Mouse (Mus musculus) lung, embryonic 14.5 days (tissue): Measurements from ENCODE around the gene Gm10718. TPM values are rescaled to one million over a fixed set of nuclear protein-coding genes. Genes with fewer than 3 reads are reported as not detected.
"Not testable (repeated sequence)": the region's sequence is repeated elsewhere in the genome, so short reads cannot be mapped to it uniquely, and the experiment has no call there.

Experiments
- ATAC-seq: fragments of 200-750 bp; cut with Nextera tagmentation; 2 replicates; pipeline ENCODE4 v1.8.0; 2017; ENCODE audit warnings: mild to moderate bottlenecking, moderate TSS enrichment, moderate library complexity; ENCODE audit not compliant: insufficient read depth
- DNase-seq: peaks from one replicate; pipeline ENCODE4 v3.0.0-alpha.2; 2015
- H3K27ac ChIP-seq: fragments of 300-500 bp; sonication (generic); 2 replicates; pipeline ENCODE4 v1.5.1; 2014; ENCODE audit warnings: low read depth, mild to moderate bottlenecking, moderate library complexity
- H3K27me3 ChIP-seq: fragments of 300-500 bp; sonication (generic); 2 replicates; pipeline ENCODE4 v1.6.1; 2014; ENCODE audit warnings: low read length, control low read depth; ENCODE audit not compliant: insufficient read depth
- H3K36me3 ChIP-seq: fragments of 300-500 bp; sonication (generic); 2 replicates; pipeline ENCODE4 v1.6.1; 2014; ENCODE audit warnings: control low read depth; ENCODE audit not compliant: insufficient read depth
- H3K4me1 ChIP-seq: fragments of 300-500 bp; sonication (generic); 2 replicates; pipeline ENCODE4 v1.6.1; 2014; ENCODE audit warnings: antibody characterized with exemption, control low read depth; ENCODE audit not compliant: insufficient read depth
- H3K4me2 ChIP-seq: fragments of 300-500 bp; sonication (generic); 2 replicates; pipeline ENCODE4 v1.6.1; 2014; ENCODE audit warnings: mild to moderate bottlenecking
- H3K4me3 ChIP-seq: fragments of 300-500 bp; sonication (generic); 2 replicates; pipeline ENCODE4 v1.5.1; 2014; ENCODE audit warnings: low read depth, low read length
- H3K9ac ChIP-seq: fragments of 300-500 bp; sonication (generic); 2 replicates; pipeline ENCODE4 v1.6.1; 2014
- H3K9me3 ChIP-seq: fragments of 300-500 bp; sonication (generic); 2 replicates; pipeline ENCODE4 v1.6.1; 2016; ENCODE audit warnings: low read depth, low read length, control low read depth
- WGBS: fragments of 180-500 bp; shearing (Covaris S2); extraction: QIAGEN DNeasy Blood & Tissue Kit; methylation state at CpG from one replicate; pipeline ENCODE4 v1.1.7; 2014; 5-methylcytosine and 5-hydroxymethylcytosine counted together
- polyA plus RNA-seq: library from polyadenylated mRNA; unstranded; fragments of >200 nt; fragmentation: Nextera tagmentation; extraction: Ambion mirVana; gene quantifications from 2 replicates; pipeline ENCODE4 v1.2.1, GENCODE M21; 2014

Gm10718 gene
- polyA plus RNA-seq = 0.38 TPM in 1 of 2 replicates, not detected in the other

GRCm38 (mm10) chr9:3023312-3023984, at the start of gene Gm10718:
Gene Gm10718 (plus strand): TSS chr9:3023547.
- not testable (repeated sequence) for H3K9me3 ChIP-seq, ATAC-seq, H3K4me2 ChIP-seq, H3K27ac ChIP-seq, H3K4me3 ChIP-seq, H3K27me3 ChIP-seq, H3K4me1 ChIP-seq, H3K9ac ChIP-seq, DNase-seq, H3K36me3 ChIP-seq
- WGBS = 73% methylated on average over 9 of the region's 13 CpGs

GRCm38 (mm10) chr9:3000445-3000972, 22.8 kb upstream of the Gm10718 start, which contains the start of gene Gm10722:
Gene Gm10722 (plus strand): TSS chr9:3000922.
- DNase-seq = peak; percentile 55
- WGBS = 70% methylated on average over 12 of the region's 12 CpGs
- H3K36me3 ChIP-seq, H3K4me1 ChIP-seq, H3K4me3 ChIP-seq, H3K27me3 ChIP-seq, H3K9me3 ChIP-seq, ATAC-seq, H3K4me2 ChIP-seq, H3K9ac ChIP-seq, H3K27ac ChIP-seq: not testable (repeated sequence)

DNA sequence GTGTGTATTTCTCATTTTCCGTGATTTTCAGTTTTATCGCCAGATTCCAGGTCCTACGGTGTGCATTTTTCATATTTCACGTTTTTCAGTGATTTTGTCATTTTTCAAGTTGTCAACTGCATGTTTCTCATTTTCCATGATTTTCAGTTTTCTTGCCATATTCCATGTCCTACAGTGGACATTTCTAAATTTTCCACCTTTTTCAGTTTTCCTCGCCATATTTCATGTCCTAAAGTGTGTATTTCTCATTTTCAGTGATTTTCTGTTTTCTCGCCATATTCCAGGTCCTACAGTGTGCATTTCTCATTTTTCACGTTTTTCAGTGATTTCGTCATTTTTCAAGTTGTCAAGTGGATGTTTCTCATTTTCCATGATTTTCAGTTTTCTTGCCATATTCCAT, 22.3 kb upstream of the Gm10718 start:
- 64% methylated on average over 8 of the region's 8 CpGs for WGBS

GRCm38 (mm10) chr9:3001948-3002659, 21.2 kb upstream of the Gm10718 start:
- H3K9me3 ChIP-seq, H3K36me3 ChIP-seq, H3K9ac ChIP-seq, H3K27ac ChIP-seq, H3K4me2 ChIP-seq, H3K27me3 ChIP-seq, H3K4me1 ChIP-seq, H3K4me3 ChIP-seq: not testable (repeated sequence)
- ATAC-seq = peak; percentile 87
- 58% methylated on average over 8 of the region's 11 CpGs for WGBS
- DNase-seq = peak; percentile 53

More for the DNA sequence above, 22.3 kb upstream of the Gm10718 start:
- not testable (repeated sequence) for H3K27ac ChIP-seq, H3K27me3 ChIP-seq, H3K9me3 ChIP-seq, H3K9ac ChIP-seq, H3K4me1 ChIP-seq, H3K36me3 ChIP-seq, DNase-seq, H3K4me2 ChIP-seq, H3K4me3 ChIP-seq, ATAC-seq

GRCm38 (mm10) chr9:3002794-3003396, 20.5 kb upstream of the Gm10718 start, which contains the start of gene Gm11168:
Gene Gm11168 (plus strand): TSS chr9:3003346.
- ATAC-seq, H3K4me1 ChIP-seq: not testable (repeated sequence)
- WGBS = 66% methylated on average over 6 of the region's 14 CpGs

DNA sequence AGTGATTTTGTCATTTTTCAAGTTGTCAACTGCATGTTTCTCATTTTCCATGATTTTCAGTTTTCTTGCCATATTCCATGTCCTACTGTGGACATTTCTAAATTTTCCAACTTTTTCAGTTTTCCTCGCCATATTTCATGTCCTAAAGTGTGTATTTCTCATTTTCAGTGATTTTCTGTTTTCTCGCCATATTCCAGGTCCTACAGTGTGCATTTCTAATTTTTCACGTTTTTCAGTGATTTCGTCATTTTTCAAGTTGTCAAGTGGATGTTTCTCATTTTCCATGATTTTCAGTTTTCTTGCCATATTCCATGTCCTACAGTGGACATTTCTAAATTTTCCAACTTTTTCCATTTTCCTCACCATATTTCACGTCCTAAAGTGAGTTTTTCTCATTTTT, 17.2 kb upstream of the Gm10718 start:
- ATAC-seq, DNase-seq, H3K4me1 ChIP-seq, H3K27me3 ChIP-seq, H3K36me3 ChIP-seq, H3K4me2 ChIP-seq, H3K9me3 ChIP-seq, H3K9ac ChIP-seq, H3K27ac ChIP-seq, H3K4me3 ChIP-seq: not testable (repeated sequence)
- 80% methylated on average over 1 of the region's 5 CpGs for WGBS

More at GRCm38 (mm10) chr9:3002794-3003396, 20.5 kb upstream of the Gm10718 start, which contains the start of gene Gm11168:
- H3K9me3 ChIP-seq, H3K27me3 ChIP-seq, H3K4me3 ChIP-seq, H3K27ac ChIP-seq, H3K4me2 ChIP-seq, H3K9ac ChIP-seq, H3K36me3 ChIP-seq, DNase-seq: not testable (repeated sequence)

DNA sequence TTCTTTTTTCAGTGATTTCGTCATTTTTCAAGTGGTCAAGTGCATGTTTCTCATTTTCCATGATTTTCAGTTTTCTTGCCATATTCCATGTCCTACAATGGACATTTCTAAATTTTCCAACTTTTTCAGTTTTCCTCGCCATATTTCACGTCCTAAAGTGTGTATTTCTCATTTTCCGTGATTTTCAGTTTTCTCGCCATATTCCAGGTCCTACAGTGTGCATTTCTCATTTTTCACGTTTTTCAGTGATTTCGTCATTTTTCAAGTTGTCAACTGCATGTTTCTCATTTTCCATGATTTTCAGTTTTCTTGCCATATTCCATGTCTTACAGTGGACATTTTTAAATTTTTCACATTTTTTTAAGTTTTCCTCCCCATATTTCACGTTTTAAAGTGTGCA, 16.7 kb upstream of the Gm10718 start:
- not testable (repeated sequence) for H3K36me3 ChIP-seq, H3K4me3 ChIP-seq, H3K4me1 ChIP-seq, H3K27ac ChIP-seq, H3K27me3 ChIP-seq, H3K9ac ChIP-seq, H3K4me2 ChIP-seq, DNase-seq, H3K9me3 ChIP-seq
- WGBS = 66% methylated on average over 8 of the region's 8 CpGs
- peak; percentile 68 for ATAC-seq

DNA sequence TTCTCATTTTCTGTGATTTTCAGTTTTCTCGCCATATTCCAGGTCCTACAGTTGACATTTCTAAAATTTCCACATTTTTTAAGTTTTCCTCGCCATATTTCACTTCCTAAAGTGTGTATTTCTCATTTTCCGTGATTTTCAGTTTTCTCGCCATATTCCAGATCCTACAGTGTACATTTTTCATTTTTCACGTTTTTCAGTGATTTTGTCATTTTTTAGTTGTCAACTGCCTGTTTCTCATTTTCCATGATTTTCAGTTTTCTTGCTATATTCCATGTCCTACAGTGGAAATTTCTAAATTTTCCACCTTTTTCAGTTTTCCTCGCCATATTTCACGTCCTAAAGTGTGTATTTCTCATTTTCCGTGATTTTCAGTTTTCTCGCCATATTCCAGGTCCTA, 16.1 kb upstream of the Gm10718 start:
- H3K4me2 ChIP-seq, H3K9ac ChIP-seq, H3K4me3 ChIP-seq, H3K36me3 ChIP-seq, H3K27me3 ChIP-seq, ATAC-seq, H3K9me3 ChIP-seq, H3K27ac ChIP-seq, H3K4me1 ChIP-seq: not testable (repeated sequence)
- WGBS = 74% methylated on average over 7 of the region's 9 CpGs
- DNase-seq = peak; percentile 35

GRCm38 (mm10) chr9:3009331-3009730, 14.0 kb upstream of the Gm10718 start:
- not testable (repeated sequence) for H3K9me3 ChIP-seq, H3K27ac ChIP-seq, H3K4me1 ChIP-seq, H3K4me2 ChIP-seq, DNase-seq, H3K4me3 ChIP-seq, H3K9ac ChIP-seq, ATAC-seq, H3K36me3 ChIP-seq, H3K27me3 ChIP-seq
- WGBS = no CpG with 5 or more reads among the region's 5 CpGs

GRCm38 (mm10) chr9:3012054-3012621, 11.2 kb upstream of the Gm10718 start:
- DNase-seq, H3K4me1 ChIP-seq, H3K4me3 ChIP-seq, ATAC-seq, H3K4me2 ChIP-seq, H3K9ac ChIP-seq, H3K27me3 ChIP-seq, H3K27ac ChIP-seq, H3K36me3 ChIP-seq, H3K9me3 ChIP-seq: not testable (repeated sequence)
- WGBS = 83% methylated on average over 2 of the region's 7 CpGs
